ENCODE assay signal across 9 mouse cellular contexts in genomic region chr16:12076270-12076669, GRCm38 (mm10).
DNase-seq lines count a peak whose midpoint lies in the region; ATAC-seq lines count a peak whose summit lies in the region.
"Had no signal": no experiment of that assay in that cellular context is flagged by ENCODE, and none has a peak within 500 bp of the region (broad histone marks: within the 10 kb centered on the region; RNA-seq: fewer than 3 reads in every experiment).

No protein-coding gene starts in this region.

- DNase-seq in cerebellum, postnatal 10 days, result peak; percentile 60 to 61
- DNase-seq in cerebellum, adult 8-10 months, result no peak
- peak; percentile 5 for DNase-seq in liver
- peak; percentile 8 for DNase-seq in ovary, postnatal 10 days (ENCODE audit: low spot score)
- no peak for DNase-seq in layer of hippocampus, postnatal 25 days (ENCODE audit: extremely low spot score in 1 of 2, low spot score in 1 of 2)
- DNase-seq in thymus, postnatal 25 days, result no peak
- DNase-seq: liver, embryonic 13.5 days had no signal

- no peak for ATAC-seq in liver, embryonic 12.5 days
- peak; percentile 82 for ATAC-seq in hindbrain, embryonic 16.5 days

- no peak overlapping the region for H3K27ac ChIP-seq in liver, embryonic 12.5 days
- peak overlapping the region; percentile 49; the same call in 1 of the 2 replicates for H3K27ac ChIP-seq in hindbrain, embryonic 16.5 days (ENCODE audit: low read depth, low read length)
- H3K27ac ChIP-seq: liver, embryonic 13.5 days had no signal

- no peaks in the 10 kb centered on the region for H3K9me3 ChIP-seq in liver, embryonic 12.5 days (replicated peaks)
- H3K9me3 ChIP-seq in hindbrain, embryonic 16.5 days (ENCODE audit: control insufficient read depth, low read length), result no peaks in the 10 kb centered on the region
- H3K9me3 ChIP-seq: liver, embryonic 13.5 days had no signal

- no peak overlapping the region for H3K9ac ChIP-seq in liver, embryonic 12.5 days
- H3K9ac ChIP-seq in hindbrain, embryonic 16.5 days (ENCODE audit: low read depth, low read length), result no peak overlapping the region
- H3K9ac ChIP-seq: liver, embryonic 13.5 days had no signal

- H3K4me1 ChIP-seq in liver, embryonic 12.5 days, result no peaks in the 10 kb centered on the region
- H3K4me1 ChIP-seq in hindbrain, embryonic 16.5 days (ENCODE audit: control insufficient read depth, insufficient read depth, low read depth, low read length), result peaks cover 9% of the 10 kb centered on the region
- H3K4me1 ChIP-seq: liver, embryonic 13.5 days had no signal

- no peak overlapping the region for H3K4me3 ChIP-seq in liver, embryonic 12.5 days
- no peak overlapping the region for H3K4me3 ChIP-seq in hindbrain, embryonic 16.5 days (ENCODE audit: low read length)
- H3K4me3 ChIP-seq: liver, embryonic 13.5 days had no signal

- no peak overlapping the region for H3K4me2 ChIP-seq in liver, embryonic 12.5 days
- no peak overlapping the region for H3K4me2 ChIP-seq in hindbrain, embryonic 16.5 days (ENCODE audit: low read length)
- H3K4me2 ChIP-seq: liver, embryonic 13.5 days had no signal

- H3K27me3 ChIP-seq in liver, embryonic 12.5 days (replicated peaks), result no peaks in the 10 kb centered on the region
- no peaks in the 10 kb centered on the region for H3K27me3 ChIP-seq in hindbrain, embryonic 16.5 days (replicated peaks; ENCODE audit: control insufficient read depth, insufficient read depth, low read length)
- H3K27me3 ChIP-seq: liver, embryonic 13.5 days had no signal

- whole genome bisulfite sequencing in liver, embryonic 12.5 days (ENCODE audit: insufficient replicate concordance), result 44% methylated on average over 3 of the region's 3 CpGs
- WGBS in hindbrain, embryonic 16.5 days, result 39% methylated on average over 3 of the region's 3 CpGs

- no peaks in the 10 kb centered on the region for H3K36me3 ChIP-seq in liver, embryonic 12.5 days
- no peaks in the 10 kb centered on the region for H3K36me3 ChIP-seq in hindbrain, embryonic 16.5 days (ENCODE audit: control insufficient read depth, insufficient read depth, low read length)
- H3K36me3 ChIP-seq: liver, embryonic 13.5 days had no signal

Comparison
In these comparisons a context has a peak if more than half of its experiments do, and no peak if none do; other contexts are left out.
1. DNase-seq: peak in cerebellum, postnatal 10 days (2 of 2), liver (single experiment) and ovary, postnatal 10 days (single experiment); none in cerebellum, adult 8-10 months (single experiment), layer of hippocampus, postnatal 25 days (0 of 2) and thymus, postnatal 25 days (single experiment).